Mouse (Mus musculus) heart, embryonic 16.5 days (tissue): Measurements from ENCODE around the gene Traf3ip2. TPM values are rescaled to one million over a fixed set of nuclear protein-coding genes. Genes with fewer than 3 reads are reported as not detected.

Experiments
- ATAC-seq: fragments of 200-750 bp; cut with Nextera tagmentation; replicated peaks from 2 replicates; pipeline ENCODE4 v1.8.0; 2017; ENCODE audit warnings: moderate number of reproducible peaks; ENCODE audit not compliant: insufficient read depth, low FRiP score; ENCODE audit errors: extremely low read depth
- H3K27ac ChIP-seq: fragments of 300-500 bp; sonication (generic); 2 replicates; pipeline ENCODE4 v1.5.1; 2014; ENCODE audit warnings: mild to moderate bottlenecking, low read length, control low read depth, moderate library complexity
- H3K27me3 ChIP-seq: fragments of 300-500 bp; sonication (generic); 2 replicates; pipeline ENCODE4 v1.6.1; 2014; ENCODE audit warnings: low read length, mixed read lengths; ENCODE audit not compliant: control insufficient read depth, insufficient read depth
- H3K36me3 ChIP-seq: fragments of 300-500 bp; sonication (generic); 2 replicates; pipeline ENCODE4 v1.6.1; 2014; ENCODE audit not compliant: control insufficient read depth, insufficient read depth
- H3K4me1 ChIP-seq: fragments of 300-500 bp; sonication (generic); 2 replicates; pipeline ENCODE4 v1.6.1; 2014; ENCODE audit warnings: low read length, mixed read lengths; ENCODE audit not compliant: control insufficient read depth, insufficient read depth
- H3K4me2 ChIP-seq: fragments of 300-500 bp; sonication (generic); 2 replicates; pipeline ENCODE4 v1.6.1; 2014; ENCODE audit warnings: low read depth, mild to moderate bottlenecking, control low read depth, low read length
- H3K4me3 ChIP-seq: fragments of 300-500 bp; sonication (generic); 2 replicates; pipeline ENCODE4 v1.5.1; 2014; ENCODE audit warnings: mild to moderate bottlenecking, control low read depth, low read length
- H3K9ac ChIP-seq: fragments of 300-500 bp; sonication (generic); 2 replicates; pipeline ENCODE4 v1.6.1; 2014; ENCODE audit warnings: low read length, control low read depth
- H3K9me3 ChIP-seq: fragments of 300-500 bp; sonication (generic); replicated peaks from 2 replicates; pipeline ENCODE4 v1.6.1; 2016; ENCODE audit warnings: low read length; ENCODE audit not compliant: control insufficient read depth
- WGBS: fragments of 180-500 bp; shearing (Covaris S2); extraction: QIAGEN DNeasy Blood & Tissue Kit; methylation state at CpG from one replicate; pipeline ENCODE4 v1.1.7; 2014; 5-methylcytosine and 5-hydroxymethylcytosine counted together
- polyA plus RNA-seq: library from polyadenylated mRNA; unstranded; fragments of >200 nt; fragmentation: Nextera tagmentation; extraction: Ambion mirVana; gene quantifications from 2 replicates; pipeline ENCODE4 v1.2.1, GENCODE M21; 2015

Gene Traf3ip2
- polyA plus RNA-seq: 10.7 and 12.5 TPM in 2 replicates

DNA sequence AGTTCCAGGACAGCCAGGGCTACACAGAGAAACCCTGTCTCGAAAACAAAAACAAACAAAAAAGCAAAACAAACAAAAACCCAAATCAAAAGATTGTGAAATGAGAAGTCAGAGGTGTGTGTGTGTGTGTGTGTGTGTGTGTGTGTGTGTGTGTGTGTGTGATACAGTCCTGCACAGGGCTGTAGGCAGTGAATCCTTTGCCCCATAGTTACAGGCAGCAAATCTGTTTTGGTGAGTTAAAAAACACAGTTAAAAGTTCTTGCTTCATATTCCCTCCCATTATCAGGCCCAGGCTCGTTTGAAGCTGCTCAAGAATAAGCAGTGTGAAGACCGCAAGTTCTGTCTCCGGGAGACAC is at the start of gene Traf3ip2:
Gene Traf3ip2, plus strand, starts transcription at position 302 of the 356 bp plus-strand sequence.
- peak within 1 kb of the TSS; percentile 60 for H3K4me3 ChIP-seq
- no peaks in the 10 kb centered on the region for H3K27me3 ChIP-seq
- peak within 1 kb of the TSS; percentile 80 for H3K9ac ChIP-seq
- H3K9me3 ChIP-seq: peaks cover 3% of the 10 kb centered on the region; the same call in 1 of the 2 replicates
- ATAC-seq: no peak
- peak within 1 kb of the TSS; percentile 76 for H3K4me2 ChIP-seq
- 19% methylated on average over 4 of the region's 4 CpGs for WGBS
- peaks cover 22% of the 10 kb centered on the region for H3K4me1 ChIP-seq
- peak within 1 kb of the TSS; percentile 87 for H3K27ac ChIP-seq
- no peaks in the 10 kb centered on the region for H3K36me3 ChIP-seq

DNA sequence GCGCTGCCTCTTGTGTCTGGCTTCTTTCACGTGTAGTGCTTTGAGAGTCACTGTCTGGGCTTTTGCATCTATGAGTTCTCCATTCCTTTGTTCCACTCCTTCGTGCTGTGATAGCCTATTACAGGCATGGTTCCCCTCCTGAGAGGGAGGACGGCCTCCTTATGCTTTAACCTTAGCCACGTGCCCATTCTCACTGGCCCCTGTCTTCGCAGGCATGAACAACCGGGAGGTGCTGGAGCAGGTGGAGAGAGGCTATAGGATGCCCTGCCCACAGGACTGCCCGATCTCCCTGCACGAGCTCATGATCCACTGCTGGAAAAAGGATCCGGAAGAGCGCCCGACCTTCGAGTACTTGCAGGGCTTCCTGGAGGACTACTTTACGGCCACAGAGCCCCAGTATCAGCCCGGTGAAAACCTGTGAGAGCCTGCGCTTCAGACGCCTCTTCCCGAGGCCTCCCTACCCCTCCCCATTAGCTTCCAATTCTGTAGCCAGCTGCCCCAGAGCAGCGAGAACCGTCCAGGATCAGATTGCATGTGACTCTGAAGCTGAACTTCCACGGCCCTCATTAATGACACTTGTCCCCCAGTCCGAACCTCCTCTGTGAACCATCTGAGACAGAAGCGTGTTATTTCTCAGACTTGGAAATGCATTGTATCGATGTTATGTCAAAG is 49.0 kb upstream of the Traf3ip2 start:
- peaks cover 20% of the 10 kb centered on the region for H3K4me1 ChIP-seq
- H3K27ac ChIP-seq: peak overlapping the region; percentile 50; the same call in 1 of the 2 replicates
- 43% methylated on average over 24 of the region's 24 CpGs for WGBS
- no peaks in the 10 kb centered on the region for H3K36me3 ChIP-seq
- no peaks in the 10 kb centered on the region for H3K9me3 ChIP-seq
- no peaks in the 10 kb centered on the region for H3K27me3 ChIP-seq
- ATAC-seq: 0 out of 2 replicates have a peak, but pooled peaks have one; percentile 33
- peak overlapping the region; percentile 43 for H3K9ac ChIP-seq
- H3K4me3 ChIP-seq: peak overlapping the region; percentile 14; the same call in 1 of the 2 replicates
- peak overlapping the region; percentile 38; the same call in 1 of the 2 replicates for H3K4me2 ChIP-seq

DNA sequence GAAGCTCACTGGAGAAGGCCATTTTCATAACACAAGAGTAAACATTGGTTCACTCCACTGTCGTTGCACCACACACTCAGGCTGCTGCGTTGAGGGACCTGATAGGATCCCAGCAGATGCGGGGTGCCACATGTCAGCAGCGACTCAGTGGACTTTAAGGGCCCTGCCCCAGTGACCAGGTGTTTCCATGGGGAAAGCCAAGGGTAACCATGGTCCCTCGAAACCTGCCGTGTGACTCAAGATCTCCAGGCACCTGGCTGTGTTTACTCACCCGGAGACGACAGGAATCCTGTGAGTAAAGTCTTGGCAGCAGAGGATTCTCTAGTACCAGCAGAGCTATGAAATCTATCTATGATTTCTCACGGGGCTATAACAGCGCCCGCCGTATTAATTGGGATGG is 45.8 kb upstream of the Traf3ip2 start:
- Histone ChIP-seq H3K4me1 (peaks cover 30% of the 10 kb centered on the region), H3K27me3 (no peaks in the 10 kb centered on the region), H3K9ac (no peak overlapping the region), H3K27ac (no peak overlapping the region), H3K4me2 (no peak overlapping the region), H3K4me3 (no peak overlapping the region), H3K9me3 (no peaks in the 10 kb centered on the region), H3K36me3 (no peaks in the 10 kb centered on the region)
- no peak for ATAC-seq
- 85% methylated on average over 12 of the region's 12 CpGs for WGBS

DNA sequence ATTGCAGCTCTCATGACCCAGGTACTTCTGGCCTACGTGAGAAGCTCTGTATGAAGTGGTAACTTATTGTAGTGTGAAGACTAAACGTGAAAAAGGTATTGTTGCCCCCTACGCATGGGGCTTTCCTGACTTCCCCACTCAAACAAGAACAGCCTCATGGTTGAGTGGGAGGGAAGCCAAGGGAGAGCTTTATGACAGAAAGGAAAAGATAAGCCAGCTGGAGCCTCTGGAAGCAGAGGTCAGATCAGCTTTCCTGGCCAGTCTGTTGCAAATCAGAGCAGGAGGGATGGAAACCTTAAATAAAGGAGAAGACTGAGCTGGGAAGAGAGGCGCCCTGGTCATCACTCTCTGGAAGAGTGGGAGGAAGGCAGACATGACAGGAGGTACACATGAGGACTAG is 43.7 kb upstream of the Traf3ip2 start:
- peak; percentile 28; the same call in 1 of the 2 replicates for ATAC-seq
- H3K36me3 ChIP-seq: no peaks in the 10 kb centered on the region
- no peaks in the 10 kb centered on the region for H3K27me3 ChIP-seq
- H3K9ac ChIP-seq: no peak overlapping the region
- H3K4me1 ChIP-seq: peaks cover 24% of the 10 kb centered on the region
- no peak overlapping the region for H3K4me3 ChIP-seq
- H3K9me3 ChIP-seq: no peaks in the 10 kb centered on the region
- H3K27ac ChIP-seq: peak overlapping the region; percentile 8; the same call in 1 of the 2 replicates
- 43% methylated on average over 4 of the region's 4 CpGs for WGBS
- H3K4me2 ChIP-seq: no peak overlapping the region

DNA sequence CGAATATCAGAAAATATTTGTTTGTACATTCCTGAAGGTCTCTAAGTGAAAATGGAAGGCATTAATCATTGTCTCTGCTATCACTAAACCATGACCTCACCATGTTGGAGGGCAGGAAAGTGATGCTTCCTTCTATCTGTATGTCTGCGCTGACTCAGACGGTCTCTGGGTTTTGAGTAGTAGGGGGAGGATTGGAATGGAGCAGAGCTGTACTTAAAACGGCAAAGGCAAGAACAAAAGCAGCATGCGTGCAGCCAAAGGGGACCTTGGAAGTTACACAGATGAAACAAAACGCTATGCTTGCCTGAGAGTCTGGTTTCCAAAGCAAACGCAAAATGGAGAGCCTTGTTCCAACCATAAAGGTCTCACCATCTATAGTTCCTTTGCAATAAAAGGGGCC is 41.7 kb upstream of the Traf3ip2 start:
- WGBS: 36% methylated on average over 7 of the region's 7 CpGs
- Histone ChIP-seq H3K36me3 (no peaks in the 10 kb centered on the region), H3K9me3 (no peaks in the 10 kb centered on the region), H3K4me1 (peaks cover 23% of the 10 kb centered on the region), H3K9ac (no peak overlapping the region), H3K4me2 (no peak overlapping the region), H3K27ac (no peak overlapping the region), H3K27me3 (no peaks in the 10 kb centered on the region), H3K4me3 (no peak overlapping the region)
- no peak for ATAC-seq

DNA sequence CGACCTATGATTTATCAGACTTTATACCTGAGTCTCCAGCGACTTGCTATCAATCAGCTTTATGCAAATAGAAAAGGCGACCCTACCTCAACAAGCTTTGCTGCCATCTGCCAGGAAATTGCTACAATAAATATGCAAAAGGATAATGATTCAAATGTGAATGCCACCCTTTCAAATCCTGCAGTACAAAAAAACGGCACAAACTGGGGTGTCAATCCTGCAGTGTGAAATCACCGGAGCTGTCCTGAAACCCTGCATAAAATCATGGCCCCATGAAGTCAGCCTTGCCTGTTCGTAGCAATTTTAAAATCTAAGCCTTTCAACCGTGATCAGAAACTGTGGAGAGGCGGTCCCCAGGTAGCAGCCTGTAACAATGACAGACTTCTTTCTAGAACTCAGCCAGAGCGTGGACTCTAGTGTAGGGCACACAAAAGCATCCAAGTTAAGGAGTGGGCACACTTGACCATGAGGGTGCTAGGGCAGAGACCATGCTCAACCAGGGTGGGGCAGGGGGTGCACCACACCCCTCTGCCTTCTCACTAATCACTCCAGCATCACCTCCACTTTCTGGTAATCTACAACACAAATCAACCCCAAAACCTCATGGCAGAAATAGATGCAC is 40.6 kb upstream of the Traf3ip2 start:
- Histone ChIP-seq H3K9me3 (no peaks in the 10 kb centered on the region), H3K4me3 (no peak overlapping the region), H3K36me3 (no peaks in the 10 kb centered on the region), H3K27me3 (no peaks in the 10 kb centered on the region), H3K27ac (no peak overlapping the region), H3K4me2 (no peak overlapping the region), H3K4me1 (peaks cover 23% of the 10 kb centered on the region), H3K9ac (no peak overlapping the region)
- 78% methylated on average over 9 of the region's 9 CpGs for WGBS
- no peak for ATAC-seq

DNA sequence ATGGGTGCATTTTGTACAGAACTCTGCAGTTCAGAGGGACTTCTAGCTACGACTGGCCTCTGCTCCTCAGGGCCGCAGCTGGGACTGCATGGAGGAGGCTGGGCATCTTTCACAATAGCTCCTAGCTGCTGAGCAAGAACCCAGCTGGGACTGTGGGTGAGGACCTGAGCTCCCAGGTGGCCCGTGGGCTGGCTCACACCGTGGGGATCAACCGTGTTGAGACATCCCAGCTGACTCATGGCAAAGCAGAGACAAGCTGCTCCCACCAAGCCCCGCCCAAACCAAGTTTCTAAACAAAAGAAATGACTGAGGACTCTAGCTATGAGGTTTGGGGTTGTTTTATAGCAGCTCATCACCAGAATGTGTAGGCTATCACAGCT is 40.1 kb upstream of the Traf3ip2 start:
- Histone ChIP-seq H3K27me3 (no peaks in the 10 kb centered on the region), H3K36me3 (no peaks in the 10 kb centered on the region), H3K9ac (no peak overlapping the region), H3K4me2 (no peak overlapping the region), H3K4me1 (peaks cover 23% of the 10 kb centered on the region), H3K9me3 (no peaks in the 10 kb centered on the region), H3K4me3 (no peak overlapping the region), H3K27ac (no peak overlapping the region)
- ATAC-seq: no peak
- 48% methylated on average over 6 of the region's 6 CpGs for WGBS

DNA sequence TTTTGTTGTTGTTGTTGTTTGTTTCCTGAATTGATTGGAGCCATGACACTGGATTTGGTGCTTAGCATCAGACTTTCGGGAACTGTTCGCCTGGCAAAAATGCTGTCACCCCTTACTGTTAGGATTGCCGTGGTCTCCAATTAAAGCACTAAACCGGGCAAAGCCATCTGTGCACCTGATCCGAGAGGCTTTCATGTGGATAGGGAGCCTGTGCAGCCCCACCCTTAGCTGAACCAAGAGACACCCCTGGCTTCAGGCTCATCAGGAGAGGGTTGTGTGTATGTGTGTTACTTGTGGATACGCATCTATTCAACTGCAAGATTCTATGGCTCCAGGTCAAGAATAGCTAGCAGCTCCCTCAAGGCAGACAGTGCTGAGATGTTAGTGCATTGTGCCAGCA is 36.3 kb upstream of the Traf3ip2 start:
- Histone ChIP-seq H3K27ac (no peak overlapping the region), H3K36me3 (no peaks in the 10 kb centered on the region), H3K4me3 (no peak overlapping the region), H3K9ac (no peak overlapping the region), H3K4me2 (no peak overlapping the region), H3K4me1 (peaks cover under 1% of the 10 kb centered on the region), H3K9me3 (no peaks in the 10 kb centered on the region), H3K27me3 (no peaks in the 10 kb centered on the region)
- WGBS: 84% methylated on average over 6 of the region's 6 CpGs
- no peak for ATAC-seq

DNA sequence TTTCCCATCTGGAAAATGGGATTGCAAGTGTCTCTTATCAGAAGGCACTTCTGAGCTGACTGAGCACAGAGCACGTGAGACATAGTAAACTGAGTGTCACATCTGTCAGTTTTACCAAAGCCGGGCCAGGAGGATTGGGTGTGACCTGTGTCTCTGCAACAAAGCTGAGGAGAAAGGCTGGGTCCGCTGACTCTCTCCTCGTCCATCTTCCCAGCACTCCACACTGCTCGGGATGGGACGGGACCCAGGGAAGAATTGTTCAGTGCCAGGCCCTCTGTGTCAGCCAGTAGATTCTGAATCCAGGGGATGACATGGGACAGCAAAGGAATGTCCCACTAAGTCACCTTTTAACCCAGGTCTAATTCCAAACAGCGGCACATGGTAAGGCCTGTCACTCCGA is 32.3 kb upstream of the Traf3ip2 start:
- H3K27ac ChIP-seq: no peak overlapping the region
- H3K9me3 ChIP-seq: no peaks in the 10 kb centered on the region
- no peak for ATAC-seq
- H3K4me1 ChIP-seq: no peaks in the 10 kb centered on the region
- H3K9ac ChIP-seq: no peak overlapping the region
- H3K4me2 ChIP-seq: no peak overlapping the region
- 76% methylated on average over 8 of the region's 8 CpGs for WGBS
- no peaks in the 10 kb centered on the region for H3K27me3 ChIP-seq
- no peaks in the 10 kb centered on the region for H3K36me3 ChIP-seq
- no peak overlapping the region for H3K4me3 ChIP-seq
